Mouse (Mus musculus) lung, embryonic 15.5 days (tissue): Measurements from ENCODE around the gene Zfp524. TPM values are rescaled to one million over a fixed set of nuclear protein-coding genes. Genes with fewer than 3 reads are reported as not detected.
A peak's percentile ranks its signal among the peaks of the same experiment; 100 is the strongest.

Experiments
- ATAC-seq: fragments of 200-750 bp; cut with Nextera tagmentation; 2 replicates; pipeline ENCODE4 v1.8.0; 2017; ENCODE audit warnings: moderate number of reproducible peaks, borderline replicate concordance; ENCODE audit not compliant: low FRiP score, low TSS enrichment; ENCODE audit errors: extremely low read depth
- H3K27ac ChIP-seq: fragments of 300-500 bp; sonication (generic); 2 replicates; pipeline ENCODE4 v1.5.1; 2015; ENCODE audit warnings: moderate library complexity, mild to moderate bottlenecking, inconsistent platforms
- H3K27me3 ChIP-seq: fragments of 300-500 bp; sonication (generic); 2 replicates; pipeline ENCODE4 v1.6.1; 2015; ENCODE audit warnings: inconsistent platforms
- H3K36me3 ChIP-seq: fragments of 300-500 bp; sonication (generic); 2 replicates; pipeline ENCODE4 v1.6.1; 2015; ENCODE audit warnings: inconsistent platforms
- H3K4me1 ChIP-seq: fragments of 300-500 bp; sonication (generic); 2 replicates; pipeline ENCODE4 v1.6.1; 2015; ENCODE audit warnings: inconsistent platforms
- H3K4me2 ChIP-seq: fragments of 300-500 bp; sonication (generic); 2 replicates; pipeline ENCODE4 v1.6.1; 2015; ENCODE audit warnings: inconsistent platforms, mild to moderate bottlenecking, moderate library complexity
- H3K4me3 ChIP-seq: fragments of 300-500 bp; sonication (generic); 2 replicates; pipeline ENCODE4 v1.5.1; 2015; ENCODE audit warnings: mild to moderate bottlenecking, inconsistent platforms
- H3K9ac ChIP-seq: fragments of 300-500 bp; sonication (generic); 2 replicates; pipeline ENCODE4 v1.6.1; 2015; ENCODE audit warnings: inconsistent platforms
- H3K9me3 ChIP-seq: fragments of 300-500 bp; sonication (generic); 2 replicates; pipeline ENCODE4 v1.6.1; 2016; ENCODE audit warnings: inconsistent platforms
- WGBS: fragments of 180-500 bp; shearing (Covaris S2); methylation state at CpG from one replicate; pipeline ENCODE4 v1.1.7; 2015; 5-methylcytosine and 5-hydroxymethylcytosine counted together
- polyA plus RNA-seq: library from polyadenylated mRNA; unstranded; fragments of >200 nt; fragmentation: Nextera tagmentation; extraction: Ambion mirVana; gene quantifications from 2 replicates; pipeline ENCODE4 v1.2.1, GENCODE M21; 2015

Zfp524 gene
- polyA plus RNA-seq, 1 experiment from 2014 or later = 15.8 TPM

DNA sequence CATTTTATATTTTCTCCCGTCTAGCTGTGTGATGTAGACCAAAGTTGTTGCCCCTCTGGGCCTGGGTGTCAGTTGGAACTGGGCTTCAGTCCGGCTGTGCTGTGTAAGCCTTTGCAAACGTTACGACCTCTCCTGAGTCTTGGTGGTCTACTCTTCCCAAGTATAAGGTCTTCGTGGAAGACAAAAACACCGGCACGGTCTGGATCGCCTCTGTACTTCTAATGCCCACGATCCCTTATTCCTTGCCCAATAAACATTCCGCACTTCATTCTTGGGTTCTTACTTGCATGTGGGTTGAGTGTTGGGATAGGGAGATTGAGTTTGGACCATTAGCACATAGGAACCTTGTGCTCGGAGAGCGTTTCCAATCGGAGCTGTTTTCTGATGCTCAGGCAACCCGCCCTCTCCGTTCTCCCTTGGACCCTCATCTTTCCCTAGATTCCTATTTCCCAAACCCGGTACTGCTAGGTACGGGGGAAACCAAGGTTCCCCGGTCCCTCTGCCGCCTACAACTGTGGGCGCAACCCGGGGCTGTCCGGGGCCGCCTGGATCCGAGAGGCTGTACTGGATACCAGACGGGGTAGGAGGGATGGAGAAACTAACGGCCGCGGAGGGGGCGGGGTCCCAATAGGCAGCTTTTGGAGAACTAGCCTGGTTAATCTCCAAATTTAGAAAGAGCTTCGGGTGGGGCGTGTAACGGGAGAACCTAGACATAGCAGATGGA lies 39.4 kb downstream of the Zfp524 start:
- ATAC-seq = no peak
- no peaks in the 10 kb centered on the region for H3K9me3 ChIP-seq
- peaks cover 69% of the 10 kb centered on the region for H3K27me3 ChIP-seq
- peak overlapping the region; percentile 85 for H3K4me3 ChIP-seq
- H3K4me1 ChIP-seq = peaks cover 39% of the 10 kb centered on the region
- peak overlapping the region; percentile 94 for H3K4me2 ChIP-seq
- H3K9ac ChIP-seq = 0 out of 2 replicates have a peak overlapping the region, but pooled peaks have one; percentile 31
- no peaks in the 10 kb centered on the region for H3K36me3 ChIP-seq
- 10% methylated on average over 32 of the region's 32 CpGs for WGBS
- H3K27ac ChIP-seq = no peak overlapping the region

DNA sequence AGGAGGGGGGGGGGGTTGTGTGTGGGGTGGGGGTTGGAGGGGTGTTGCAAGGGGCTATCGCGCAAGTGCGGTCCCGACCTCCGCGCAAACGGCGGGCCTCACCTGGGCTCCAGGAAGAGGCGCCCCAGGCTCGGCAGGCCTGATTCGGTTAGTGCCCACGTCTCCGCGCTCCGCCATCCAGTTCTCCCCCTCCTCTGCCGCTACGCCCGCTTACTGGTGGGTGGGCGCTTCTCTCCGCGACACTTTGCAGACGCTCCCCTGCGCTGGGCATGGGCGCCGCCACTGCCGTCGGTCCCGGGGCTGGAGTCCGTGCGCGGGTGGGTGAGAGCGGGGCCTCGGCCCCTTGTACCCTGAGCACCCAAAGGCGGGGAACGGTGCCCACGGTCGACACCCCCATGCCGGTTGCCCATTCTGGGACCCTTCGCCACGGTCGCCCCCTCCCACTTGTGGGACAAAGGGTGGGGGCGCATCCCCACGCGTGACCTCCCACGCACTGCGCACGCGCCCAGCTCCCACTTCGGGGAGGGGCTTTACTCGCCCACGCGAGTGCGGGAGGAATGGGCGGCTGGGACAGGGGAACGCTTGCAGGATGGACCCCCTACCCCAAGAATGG lies 42.5 kb downstream of the Zfp524 start:
- H3K4me2 ChIP-seq = peak overlapping the region; percentile 74

DNA sequence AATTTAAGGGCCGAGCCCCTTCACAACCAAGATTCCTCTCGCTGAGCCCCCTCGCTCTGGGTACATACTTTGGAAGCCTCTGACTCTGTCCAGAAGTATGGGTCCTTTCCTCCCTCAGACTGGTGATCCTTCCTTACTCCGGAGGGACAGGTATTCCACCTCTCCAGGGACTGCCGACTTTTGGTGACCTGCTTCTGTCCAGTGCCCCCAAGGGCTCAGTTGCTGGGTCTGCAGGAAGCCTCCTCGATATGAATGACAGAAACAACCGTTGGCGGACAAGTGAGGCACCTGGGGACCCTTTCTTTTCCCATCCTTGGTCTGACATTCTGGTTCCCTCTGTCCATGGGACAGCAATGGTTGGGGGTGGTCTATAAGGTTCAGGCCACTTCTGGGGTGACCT lies 43.2 kb downstream of the Zfp524 start:
- Histone ChIP-seq H3K4me2 (peak overlapping the region; percentile 74), H3K9ac (no peak overlapping the region), H3K27ac (no peak overlapping the region), H3K4me3 (peak overlapping the region; percentile 45), H3K9me3 (no peaks in the 10 kb centered on the region), H3K27me3 (peaks cover 64% of the 10 kb centered on the region), H3K4me1 (peaks cover 35% of the 10 kb centered on the region), H3K36me3 (no peaks in the 10 kb centered on the region)
- ATAC-seq = no peak
- WGBS = 25% methylated on average over 8 of the region's 8 CpGs

More for the DNA sequence above, 42.5 kb downstream of the Zfp524 start:
- Histone ChIP-seq H3K27me3 (peaks cover 70% of the 10 kb centered on the region), H3K36me3 (no peaks in the 10 kb centered on the region), H3K9me3 (no peaks in the 10 kb centered on the region), H3K4me3 (peak overlapping the region; percentile 45), H3K9ac (peak overlapping the region; percentile 50), H3K4me1 (peaks cover 40% of the 10 kb centered on the region), H3K27ac (no peak overlapping the region)
- no peak for ATAC-seq
- WGBS = under 1% methylated on average over 55 of the region's 55 CpGs

DNA sequence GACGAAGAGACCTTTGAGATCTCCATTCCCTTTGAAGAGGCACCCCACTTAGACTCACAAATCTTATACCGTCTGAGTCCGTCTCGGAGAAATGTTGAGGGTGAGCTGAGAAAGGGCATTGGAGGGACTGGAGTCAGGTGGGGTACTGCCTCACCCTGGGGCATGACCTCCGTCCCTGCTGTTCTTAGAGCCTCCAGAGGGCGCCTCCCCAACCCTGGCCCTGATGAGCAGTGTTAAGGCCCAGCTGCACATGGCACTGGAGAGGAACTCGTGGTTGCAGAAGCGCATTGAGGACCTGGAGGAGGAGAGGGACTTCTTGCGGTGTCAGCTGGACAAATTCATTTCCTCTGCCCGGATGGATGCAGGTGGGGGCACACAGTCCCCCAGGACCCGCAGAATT lies 43.6 kb downstream of the Zfp524 start:
- H3K9me3 ChIP-seq = no peaks in the 10 kb centered on the region
- H3K36me3 ChIP-seq = no peaks in the 10 kb centered on the region
- H3K27ac ChIP-seq = no peak overlapping the region
- no peak overlapping the region for H3K4me2 ChIP-seq
- H3K27me3 ChIP-seq = peaks cover 60% of the 10 kb centered on the region
- 40% methylated on average over 11 of the region's 11 CpGs for WGBS
- peaks cover 31% of the 10 kb centered on the region for H3K4me1 ChIP-seq
- H3K4me3 ChIP-seq = no peak overlapping the region
- no peak for ATAC-seq
- no peak overlapping the region for H3K9ac ChIP-seq

DNA sequence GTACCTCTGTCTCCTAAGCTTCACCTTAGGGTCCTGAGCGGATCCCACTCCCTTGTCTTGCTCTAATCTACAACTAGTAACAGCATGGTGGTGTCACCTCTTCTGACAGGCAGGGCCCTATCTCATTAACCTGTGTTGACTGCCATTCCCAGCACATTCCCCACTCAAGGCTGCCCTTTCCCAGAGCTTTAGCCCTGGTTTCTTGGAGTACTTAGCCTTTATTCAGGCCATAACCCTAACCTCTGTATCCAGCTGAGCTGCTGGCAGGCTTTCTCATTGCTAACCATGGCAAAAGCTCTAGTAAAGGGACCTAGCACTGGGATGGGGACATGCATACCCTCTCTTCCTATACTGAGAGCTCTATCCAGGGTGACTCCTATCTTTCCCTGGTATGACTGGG lies 44.4 kb downstream of the Zfp524 start:
- peaks cover 51% of the 10 kb centered on the region for H3K27me3 ChIP-seq
- no peak for ATAC-seq
- peaks cover 29% of the 10 kb centered on the region for H3K4me1 ChIP-seq
- H3K36me3 ChIP-seq = no peaks in the 10 kb centered on the region
- 84% methylated on average over 1 of the region's 1 CpGs for WGBS
- no peak overlapping the region for H3K4me2 ChIP-seq
- no peak overlapping the region for H3K27ac ChIP-seq
- no peaks in the 10 kb centered on the region for H3K9me3 ChIP-seq
- no peak overlapping the region for H3K9ac ChIP-seq
- H3K4me3 ChIP-seq = no peak overlapping the region

DNA sequence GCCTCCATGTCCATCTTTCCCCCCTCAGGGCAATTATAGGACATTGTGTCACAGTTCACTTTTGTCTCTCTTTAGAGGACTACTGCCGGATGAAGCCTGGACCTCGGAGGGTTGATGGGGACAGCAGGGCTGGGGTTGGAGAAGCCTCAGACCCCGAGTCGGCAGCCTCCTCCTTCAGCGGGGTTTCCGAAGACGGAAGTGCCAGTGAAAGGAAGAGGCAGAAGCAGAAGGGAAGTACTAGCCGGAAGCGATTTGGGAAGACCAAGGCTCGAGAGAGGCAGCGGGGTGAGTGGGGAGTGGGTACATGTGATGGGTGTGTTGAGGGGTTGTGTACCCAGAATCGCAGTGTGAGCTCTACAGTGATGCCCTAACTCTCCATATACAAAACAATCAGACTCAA lies 45.2 kb downstream of the Zfp524 start:
- WGBS = 88% methylated on average over 12 of the region's 12 CpGs
- Histone ChIP-seq H3K36me3 (no peaks in the 10 kb centered on the region), H3K4me3 (peak overlapping the region; percentile 58; the same call in 1 of the 2 replicates), H3K27me3 (peaks cover 44% of the 10 kb centered on the region), H3K9me3 (no peaks in the 10 kb centered on the region), H3K9ac (no peak overlapping the region), H3K4me1 (peaks cover 32% of the 10 kb centered on the region), H3K27ac (no peak overlapping the region), H3K4me2 (no peak overlapping the region)
- ATAC-seq = no peak

DNA sequence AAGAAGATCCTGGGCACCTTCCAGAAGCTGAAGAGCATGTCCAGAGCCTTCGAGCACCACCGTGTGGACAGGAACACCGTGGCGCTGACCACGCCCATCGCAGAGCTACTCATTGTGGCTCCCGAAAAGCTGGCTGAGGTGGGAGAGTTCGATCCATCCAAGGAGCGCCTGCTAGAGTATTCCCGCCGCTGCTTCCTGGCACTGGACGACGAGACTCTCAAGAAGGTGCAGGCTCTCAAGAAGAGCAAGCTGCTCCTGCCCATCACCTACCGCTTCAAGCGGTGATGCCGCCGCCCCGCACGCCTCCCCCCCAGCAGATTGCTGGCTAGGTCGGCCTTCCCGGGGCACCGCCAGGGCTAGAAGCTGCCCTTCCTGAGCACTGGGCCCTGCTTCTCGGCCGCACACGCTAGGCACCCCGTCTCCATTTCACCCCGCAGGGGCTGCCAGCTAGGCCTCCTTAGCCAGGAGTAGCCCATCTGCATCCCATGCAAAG lies 46.1 kb downstream of the Zfp524 start:
- ATAC-seq = peak; percentile 5; the same call in 1 of the 2 replicates
- H3K27me3 ChIP-seq = peaks cover 35% of the 10 kb centered on the region
- H3K36me3 ChIP-seq = no peaks in the 10 kb centered on the region; the same call in 1 of the 2 replicates
- H3K27ac ChIP-seq = peak overlapping the region; percentile 100
- peak overlapping the region; percentile 92 for H3K9ac ChIP-seq
- peak overlapping the region; percentile 58 for H3K4me3 ChIP-seq
- 2% methylated on average over 27 of the region's 27 CpGs for WGBS
- H3K9me3 ChIP-seq = no peaks in the 10 kb centered on the region
- H3K4me2 ChIP-seq = peak overlapping the region; percentile 95
- peaks cover 36% of the 10 kb centered on the region for H3K4me1 ChIP-seq

DNA sequence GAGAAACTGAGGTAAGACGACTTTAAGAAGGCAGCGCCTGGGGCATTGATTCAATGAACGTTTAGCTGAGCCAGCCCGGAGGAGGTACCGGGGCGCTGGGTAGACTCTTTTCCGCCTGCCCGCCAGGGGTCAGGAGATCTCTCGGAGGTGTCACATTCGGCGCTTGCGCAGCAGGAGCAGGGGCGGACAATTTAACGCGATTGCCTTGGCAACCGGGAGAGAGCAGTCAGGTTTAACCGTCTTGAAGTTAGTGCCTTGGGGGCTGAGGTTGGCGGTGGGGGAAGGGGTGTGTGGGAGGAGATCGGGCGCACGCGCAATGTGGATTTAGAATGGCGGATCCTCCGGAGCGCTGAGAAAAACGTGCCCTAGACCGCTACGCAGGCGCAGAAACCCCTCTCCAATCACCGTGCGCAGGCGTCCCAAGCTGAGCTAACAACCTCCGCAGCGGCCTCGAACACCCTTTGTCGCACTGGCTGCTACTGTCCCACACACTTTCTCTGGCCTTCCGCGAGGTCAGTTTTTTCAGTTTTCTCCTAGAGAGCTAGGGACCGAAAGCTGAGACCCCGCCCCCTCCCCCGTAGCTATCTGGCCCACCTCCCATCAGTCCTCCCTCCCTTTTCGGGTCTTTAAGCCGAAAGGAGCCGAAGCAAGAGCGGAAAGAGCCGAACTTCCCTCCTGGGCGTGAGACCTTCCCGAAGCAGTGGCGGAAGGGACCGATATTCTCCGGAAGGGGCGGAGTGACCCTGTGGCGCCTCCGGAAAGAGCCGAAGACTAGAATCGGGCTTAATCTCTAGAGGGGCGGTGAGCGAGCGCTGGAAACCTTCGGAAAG lies 46.9 kb downstream of the Zfp524 start:
- Histone ChIP-seq H3K4me3 (peak overlapping the region; percentile 58), H3K27me3 (peaks cover 26% of the 10 kb centered on the region), H3K4me1 (peaks cover 45% of the 10 kb centered on the region), H3K4me2 (peak overlapping the region; percentile 95), H3K9ac (peak overlapping the region; percentile 92), H3K36me3 (peaks cover 5% of the 10 kb centered on the region; the same call in 1 of the 2 replicates), H3K27ac (peak overlapping the region; percentile 100), H3K9me3 (no peaks in the 10 kb centered on the region)
- WGBS = under 1% methylated on average over 60 of the region's 60 CpGs
- ATAC-seq = peak; percentile 90

DNA sequence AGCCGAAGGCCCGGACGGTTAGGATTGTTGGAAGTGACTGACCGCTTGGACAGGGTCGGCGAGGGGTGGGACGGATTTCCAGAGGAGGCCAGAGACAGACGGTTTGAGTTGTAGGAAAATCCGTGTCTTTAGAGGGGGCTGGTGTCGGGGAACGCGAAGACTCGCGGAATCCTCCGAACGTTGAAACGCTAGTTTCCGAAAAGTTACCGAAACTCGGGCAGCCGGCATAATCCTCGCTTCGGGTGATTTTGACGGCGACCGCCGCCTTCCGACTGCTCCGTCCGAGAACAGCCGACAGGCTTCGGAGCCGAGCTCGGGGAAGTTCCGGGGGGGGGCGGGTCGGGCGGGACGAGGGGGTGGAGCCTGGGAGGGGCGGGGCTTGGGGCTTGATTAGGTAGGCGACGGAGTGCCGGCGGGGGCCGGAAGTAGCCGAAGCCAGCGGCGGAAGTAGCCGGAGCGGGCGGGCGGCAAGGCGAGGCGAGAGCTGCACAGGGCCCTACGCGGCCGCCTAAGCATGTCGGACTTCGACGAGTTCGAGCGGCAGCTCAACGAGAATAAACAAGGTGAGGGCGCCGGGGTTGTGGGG lies 47.7 kb downstream of the Zfp524 start, which contains the start of gene U2af2:
TSS of gene U2af2 (plus strand) at position 370 of the 586 bp plus-strand sequence.
- H3K4me1 ChIP-seq = peaks cover 42% of the 10 kb centered on the region
- H3K27me3 ChIP-seq = peaks cover 19% of the 10 kb centered on the region
- ATAC-seq = peak; percentile 85
- H3K4me2 ChIP-seq = peak within 1 kb of the TSS; percentile 95
- peak within 1 kb of the TSS; percentile 92 for H3K9ac ChIP-seq
- H3K9me3 ChIP-seq = no peaks in the 10 kb centered on the region
- H3K4me3 ChIP-seq = peak within 1 kb of the TSS; percentile 58
- H3K36me3 ChIP-seq = peaks cover 10% of the 10 kb centered on the region
- H3K27ac ChIP-seq = peak within 1 kb of the TSS; percentile 100
- WGBS = under 1% methylated on average over 65 of the region's 65 CpGs

DNA sequence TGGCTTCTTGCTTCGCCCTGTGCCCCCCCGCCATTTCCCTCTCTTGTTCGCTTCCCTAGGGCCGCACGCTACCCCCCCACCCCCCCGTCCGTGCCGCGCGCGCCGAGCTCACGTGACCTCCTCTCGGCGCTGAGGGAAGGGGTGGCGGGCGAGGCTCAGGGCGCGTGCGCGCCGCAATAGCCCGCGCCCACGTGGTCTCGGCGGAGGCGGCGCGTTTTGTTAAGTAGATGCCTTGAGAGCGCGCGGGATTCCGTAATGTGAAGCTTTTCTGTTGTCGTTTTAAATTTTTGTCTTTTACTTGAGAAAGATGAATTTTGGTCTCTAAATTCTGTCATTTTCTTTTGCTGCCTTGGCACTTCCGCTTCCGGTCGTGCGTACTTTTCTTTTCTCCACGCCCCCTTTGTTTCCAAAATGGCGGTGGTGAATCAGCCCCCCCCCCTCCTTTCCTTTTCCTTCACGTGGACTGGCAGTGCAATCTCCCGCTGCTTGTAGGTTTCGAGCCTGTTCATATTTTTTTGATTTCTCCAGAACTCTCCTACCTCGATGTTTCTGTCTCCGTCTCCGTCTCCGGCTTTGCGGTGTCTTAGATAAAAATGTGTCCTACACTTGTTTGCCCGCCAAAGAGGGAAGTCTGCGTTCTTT lies 48.3 kb downstream of the Zfp524 start:
- Histone ChIP-seq H3K27ac (peak overlapping the region; percentile 100), H3K4me2 (peak overlapping the region; percentile 95), H3K4me3 (peak overlapping the region; percentile 58), H3K9me3 (no peaks in the 10 kb centered on the region), H3K27me3 (peaks cover 13% of the 10 kb centered on the region), H3K4me1 (peaks cover 40% of the 10 kb centered on the region), H3K9ac (peak overlapping the region; percentile 47), H3K36me3 (peaks cover 17% of the 10 kb centered on the region)
- ATAC-seq = peak; percentile 69
- 0% methylated on average over 51 of the region's 51 CpGs for WGBS

DNA sequence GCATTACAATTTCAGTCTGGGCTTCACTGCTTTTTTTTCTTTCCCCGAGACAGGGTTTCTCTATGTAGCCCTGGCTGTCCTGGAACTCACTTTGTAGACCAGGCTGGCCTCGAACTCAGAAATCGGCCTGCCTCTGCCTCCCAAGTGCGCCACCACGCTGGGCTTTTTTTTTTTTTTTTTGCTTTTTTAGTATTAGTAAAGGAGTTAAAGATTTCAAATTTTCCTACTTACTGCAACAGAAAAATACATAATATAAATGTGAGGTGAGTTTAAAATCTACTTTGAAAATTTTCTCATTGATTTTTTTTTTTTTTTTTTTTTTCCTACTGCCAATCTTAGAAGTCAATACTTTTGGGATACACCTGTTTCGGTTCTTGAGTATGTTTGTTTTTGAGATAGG lies 50.7 kb downstream of the Zfp524 start:
- 0 out of 2 replicates have a peak overlapping the region, but pooled peaks have one; percentile 58 for H3K4me3 ChIP-seq
- H3K4me2 ChIP-seq = peak overlapping the region; percentile 95; the same call in 1 of the 2 replicates
- H3K36me3 ChIP-seq = peaks cover 41% of the 10 kb centered on the region
- no peak overlapping the region for H3K9ac ChIP-seq
- H3K4me1 ChIP-seq = peaks cover 37% of the 10 kb centered on the region
- H3K27me3 ChIP-seq = no peaks in the 10 kb centered on the region
- no peak overlapping the region for H3K27ac ChIP-seq
- no peaks in the 10 kb centered on the region for H3K9me3 ChIP-seq
- 89% methylated on average over 6 of the region's 6 CpGs for WGBS
- ATAC-seq = no peak
